Mouse (Mus musculus) hematopoietic stem cell, adult 5-6 weeks (primary cell): Measurements from ENCODE around the gene Bhlha9. TPM values are rescaled to one million over a fixed set of nuclear protein-coding genes. Genes with fewer than 3 reads are reported as not detected.

Experiments used
- ATAC-seq, 2 experiments: fragments of 125-278 bp in 1 of 2; replicated peaks in 1 of 2; 2 replicates each; pipeline ENCODE4 v1.8.0; 2016 to 2017; ENCODE audit warnings: inconsistent platforms in 2 of 2, mild to moderate bottlenecking in 2 of 2, moderate number of reproducible peaks in 2 of 2, low read depth in 1 of 2, moderate TSS enrichment in 1 of 2; ENCODE audit not compliant: low FRiP score in 2 of 2, poor library complexity in 2 of 2, severe bottlenecking in 2 of 2, insufficient read depth in 1 of 2, low TSS enrichment in 1 of 2
- total RNA-seq: library from RNA; stranded (forward); fragments of 172-1452, 232-1000 nt; gene quantifications from 2 replicates; pipeline ENCODE4 v1.2.3, GENCODE M21; 2017

Bhlha9 gene
- not detected in 2 replicates for total RNA-seq

DNA sequence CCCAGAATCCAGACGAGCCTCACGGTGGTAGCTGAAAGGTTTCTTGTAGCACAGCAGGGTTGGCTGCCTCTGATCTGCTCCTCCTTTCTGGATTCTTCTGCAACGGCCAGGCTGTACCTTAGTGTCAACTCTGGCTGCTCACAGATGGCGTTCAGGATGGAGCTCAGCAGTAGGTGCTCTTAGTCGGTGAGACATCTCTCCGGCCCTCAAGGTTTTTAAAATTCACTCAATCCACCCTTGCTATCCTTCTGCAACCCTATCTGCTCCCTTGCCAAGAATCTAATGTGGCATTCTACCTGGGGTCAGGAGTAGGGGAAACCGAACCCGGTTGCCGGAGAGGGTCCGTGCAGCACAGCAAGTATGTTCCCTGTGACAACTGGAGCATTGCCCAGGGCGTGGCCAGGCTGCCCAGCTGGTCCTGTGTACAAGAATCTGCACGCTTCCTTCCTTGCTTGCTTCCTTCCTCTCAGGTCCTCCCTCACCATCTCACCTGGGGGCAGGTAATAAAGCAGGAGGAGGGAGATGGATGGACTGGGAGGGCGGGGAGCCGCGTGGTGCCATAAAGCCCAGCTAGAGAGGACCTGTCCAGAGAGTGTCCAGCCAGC lies at the start of gene Bhlha9:
TSS of gene Bhlha9 (plus strand) at position 600 of the 605 bp plus-strand sequence.
- ATAC-seq, result no peak

- no peak for ATAC-seq
Measured at GRCm38 (mm10) chr11:76622566-76623205, 49.6 kb upstream of the Bhlha9 start.

DNA sequence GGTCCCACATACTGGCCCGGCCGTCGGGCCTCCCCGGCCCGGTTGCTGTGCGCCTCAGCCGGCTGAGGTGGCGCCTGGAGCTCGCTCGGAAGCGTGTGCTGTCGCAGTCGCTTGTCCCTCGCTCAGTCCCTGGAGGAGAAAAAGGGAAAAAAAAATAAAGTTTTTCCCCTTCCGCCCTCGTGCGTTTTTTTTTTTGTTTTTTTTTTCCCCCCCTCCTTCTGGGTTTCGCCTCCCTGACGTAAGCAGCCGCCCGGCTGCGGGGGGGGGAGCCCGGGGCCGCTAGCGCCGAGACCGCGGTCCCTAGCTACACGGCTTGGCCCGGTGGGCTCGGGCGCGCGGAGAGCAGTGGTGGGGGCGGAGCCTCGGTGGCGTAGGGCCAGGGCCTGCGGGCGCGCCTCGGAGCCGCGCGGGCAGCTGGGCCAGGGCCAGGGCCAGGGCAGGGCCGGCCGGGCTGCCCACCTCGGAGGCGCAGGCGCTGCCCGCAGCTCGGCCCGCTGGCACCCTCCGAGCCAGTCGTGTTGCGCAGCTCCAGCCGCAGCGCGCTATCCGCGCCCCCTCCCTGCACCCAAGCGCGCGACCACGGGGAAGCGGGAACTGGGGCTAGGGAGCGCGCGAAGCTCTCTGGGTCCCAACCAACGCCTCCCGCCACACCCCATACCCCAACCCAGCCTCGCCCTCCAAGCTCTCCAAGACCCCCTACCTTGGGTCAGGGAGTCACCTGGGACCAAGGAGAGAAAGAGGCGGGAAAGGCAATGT lies 48.9 kb upstream of the Bhlha9 start:
- ATAC-seq, result peak; percentile 38 to 40; a peak in 2 of 4 replicates

GRCm38 (mm10) chr11:76624071-76624470 lies 48.2 kb upstream of the Bhlha9 start:
- no peak for ATAC-seq

- ATAC-seq, result no peak
Measured at GRCm38 (mm10) chr11:76624881-76625280, 47.4 kb upstream of the Bhlha9 start.

GRCm38 (mm10) chr11:76628613-76629012 lies 43.7 kb upstream of the Bhlha9 start:
- peak; percentile 78 to 79 for ATAC-seq

DNA sequence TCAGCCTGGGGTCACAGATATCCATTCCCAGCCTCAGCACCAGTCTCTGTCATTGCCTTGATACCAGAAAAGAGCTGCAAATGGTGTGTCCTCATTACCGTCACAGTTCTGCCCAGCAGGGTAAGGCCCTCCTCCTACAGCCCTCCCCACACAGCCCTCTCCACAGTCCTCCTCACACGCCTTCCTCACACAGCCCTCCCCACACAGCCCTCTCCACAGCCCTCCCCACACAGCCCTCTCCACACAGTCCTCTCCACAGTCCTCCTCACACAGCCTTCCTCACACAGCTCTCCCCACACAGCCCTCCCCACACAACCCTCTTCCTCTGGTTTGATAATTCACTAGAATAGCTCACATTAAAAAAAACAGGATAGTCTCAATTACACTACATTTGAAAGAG lies 42.2 kb upstream of the Bhlha9 start:
- no peak for ATAC-seq

DNA sequence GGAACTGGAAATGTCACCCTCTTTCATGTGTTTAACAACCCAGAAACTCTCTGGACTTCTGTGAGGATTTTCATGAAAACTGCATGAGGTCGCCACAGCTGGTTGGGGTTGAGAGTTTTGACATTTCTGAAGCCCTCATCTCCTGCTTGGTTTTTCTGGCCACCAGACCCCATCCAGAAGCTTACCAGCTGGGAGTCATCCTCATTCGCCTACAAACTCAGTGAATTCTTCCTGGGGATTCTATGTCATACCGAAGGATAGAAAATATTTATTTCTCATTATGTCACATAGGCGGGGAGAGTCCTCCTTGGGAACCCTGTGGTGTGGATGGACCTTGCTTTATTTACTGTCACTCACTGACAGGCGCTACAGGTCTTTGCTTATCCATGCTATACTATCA lies 41.8 kb upstream of the Bhlha9 start:
- ATAC-seq, result no peak

DNA sequence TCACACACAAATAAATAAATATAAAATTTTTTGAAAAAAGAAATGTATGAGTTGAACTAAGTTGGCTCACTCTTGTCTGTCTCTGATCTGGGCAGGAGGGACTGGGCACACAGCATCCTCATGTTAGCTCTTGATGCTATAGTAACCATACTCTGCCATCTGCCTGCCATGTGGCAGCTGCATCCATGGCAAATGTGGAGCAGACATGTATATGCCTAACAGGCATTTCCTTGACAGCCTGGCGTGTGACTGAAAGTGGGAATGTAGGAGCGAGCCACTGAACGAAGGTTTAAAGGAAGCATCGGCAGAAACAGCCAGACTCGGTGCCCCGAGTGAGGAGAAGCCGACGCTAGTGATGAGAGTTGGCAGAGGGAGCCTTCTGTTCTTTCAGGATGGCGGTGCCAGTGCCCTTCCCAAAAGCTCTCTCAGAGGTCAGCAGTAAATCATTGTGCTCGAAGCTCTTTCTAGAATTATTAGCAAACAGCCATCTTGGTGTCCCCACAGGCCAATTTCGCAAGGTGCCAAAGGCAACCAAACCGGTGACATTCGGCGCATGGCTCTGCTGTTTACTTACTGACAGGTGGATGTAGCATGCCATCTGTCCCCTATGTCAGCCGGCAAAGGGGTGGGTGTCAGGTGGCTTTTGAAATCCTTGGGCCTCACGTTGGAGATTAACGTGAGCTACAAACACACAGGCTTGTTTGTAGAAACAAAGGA lies 32.8 kb upstream of the Bhlha9 start:
- ATAC-seq, result no peak

DNA sequence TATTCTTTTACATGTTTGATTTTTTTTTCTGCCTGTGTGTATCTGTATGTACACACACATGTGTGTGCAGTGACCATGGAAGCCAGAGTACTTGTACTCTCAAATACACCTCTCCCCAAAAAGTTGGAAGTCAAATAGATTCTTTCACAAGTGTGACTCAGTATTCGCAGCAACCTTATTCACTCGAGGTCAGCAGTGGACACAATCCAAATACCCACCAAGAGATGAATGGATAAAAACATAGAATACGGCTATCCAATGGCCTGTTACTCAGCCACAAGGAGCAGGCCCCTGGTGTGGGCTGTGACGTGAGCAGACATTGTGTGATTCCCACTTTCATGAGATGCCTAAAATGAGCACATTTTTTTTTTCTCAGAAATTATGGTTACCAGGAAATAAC lies 32.0 kb upstream of the Bhlha9 start:
- no peak for ATAC-seq

- no peak for ATAC-seq
Measured at GRCm38 (mm10) chr11:76644257-76644656, 28.0 kb upstream of the Bhlha9 start.

DNA sequence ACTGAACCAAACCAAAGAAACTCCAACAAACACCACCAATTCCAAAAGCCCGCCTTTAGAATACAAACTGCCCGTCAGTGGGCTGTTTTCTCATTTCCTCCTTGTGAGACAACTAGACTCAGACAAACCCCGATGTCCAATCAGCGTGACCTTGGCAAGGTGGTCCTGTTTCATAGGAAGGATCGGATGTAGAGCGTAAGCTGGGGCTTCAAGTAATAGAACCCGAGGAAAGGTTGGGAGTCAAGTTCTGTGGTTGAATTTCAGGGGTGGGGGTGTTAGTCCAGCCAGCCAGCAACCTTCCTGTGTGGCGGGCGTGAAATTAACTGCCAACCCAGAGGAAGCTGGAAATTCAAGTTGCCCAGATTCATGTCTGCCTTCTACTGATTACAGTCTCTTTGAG lies 27.2 kb upstream of the Bhlha9 start:
- no peak; a peak in 1 of 4 replicates for ATAC-seq

- ATAC-seq, result peak; percentile 75 to 80; a peak in 3 of 4 replicates
Measured at GRCm38 (mm10) chr11:76645955-76646354, 26.3 kb upstream of the Bhlha9 start.

DNA sequence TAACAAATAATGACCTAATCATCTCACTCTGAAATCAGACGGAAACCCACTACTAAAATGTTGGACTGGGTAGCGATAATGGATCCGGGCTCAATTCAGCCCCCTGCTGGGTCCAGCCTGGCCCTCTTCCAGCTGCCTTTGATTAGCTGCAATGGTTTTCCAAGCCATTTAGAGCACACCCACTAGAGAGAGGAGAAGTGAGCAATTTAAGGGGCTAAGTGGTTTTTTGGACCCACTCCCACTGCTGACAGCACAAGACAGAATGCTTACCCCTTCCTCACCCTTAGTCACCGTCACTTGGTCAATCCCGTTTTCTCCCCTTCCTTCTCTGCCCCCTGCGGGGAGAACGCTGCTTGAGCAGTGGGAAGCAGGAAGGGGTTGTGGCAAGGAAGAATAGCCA lies 25.2 kb upstream of the Bhlha9 start:
- ATAC-seq, result no peak

DNA sequence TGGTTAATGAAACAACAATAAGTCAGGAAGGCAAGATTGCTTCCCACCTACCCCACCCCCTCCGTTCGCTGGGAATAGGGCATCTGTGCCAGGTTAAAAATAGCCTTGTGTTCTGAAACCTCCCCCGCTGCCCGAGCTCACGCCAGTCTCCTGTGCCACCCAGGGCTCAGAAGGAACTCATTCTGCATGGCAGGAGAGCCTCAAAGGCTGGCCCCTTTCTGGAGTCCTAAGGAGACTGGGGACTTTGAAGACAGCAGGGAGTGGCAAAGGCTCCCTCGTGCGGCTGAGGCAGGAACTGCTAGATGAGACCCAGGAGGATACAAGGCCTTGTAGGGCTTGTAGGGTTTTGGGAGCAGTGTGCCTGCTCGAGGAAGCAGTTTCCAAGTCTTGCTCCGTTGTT lies 24.8 kb upstream of the Bhlha9 start:
- peak; percentile 69 to 77 for ATAC-seq

- ATAC-seq, result no peak
Measured at GRCm38 (mm10) chr11:76650862-76651560, 21.3 kb upstream of the Bhlha9 start.

DNA sequence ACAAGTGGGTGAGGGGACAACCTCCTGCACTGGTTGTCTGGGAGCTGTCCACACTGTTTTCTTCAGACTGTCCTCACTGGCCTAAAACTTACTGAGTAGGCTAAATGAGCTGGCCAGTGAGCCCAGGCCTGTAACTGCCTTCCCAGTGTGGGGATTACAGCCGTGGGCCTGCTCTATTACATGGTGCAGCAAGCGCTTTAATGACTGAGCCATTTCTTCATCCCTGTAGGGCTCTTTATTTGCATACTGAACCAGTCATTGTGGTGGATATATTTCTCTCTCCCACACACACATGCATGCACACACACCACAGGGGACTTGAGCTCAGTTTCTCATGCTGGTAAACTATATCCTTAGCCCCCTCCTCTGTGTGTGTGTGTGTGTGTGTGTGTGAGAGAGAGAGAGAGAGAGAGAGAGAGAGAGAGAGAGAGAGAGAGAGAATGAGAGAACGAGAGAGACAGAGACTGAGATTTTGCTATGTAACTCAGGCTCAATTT lies 19.4 kb upstream of the Bhlha9 start:
- ATAC-seq, result no peak
